Comparison of ENCODE assay signal across 18 mouse cellular contexts in the genomic region with DNA sequence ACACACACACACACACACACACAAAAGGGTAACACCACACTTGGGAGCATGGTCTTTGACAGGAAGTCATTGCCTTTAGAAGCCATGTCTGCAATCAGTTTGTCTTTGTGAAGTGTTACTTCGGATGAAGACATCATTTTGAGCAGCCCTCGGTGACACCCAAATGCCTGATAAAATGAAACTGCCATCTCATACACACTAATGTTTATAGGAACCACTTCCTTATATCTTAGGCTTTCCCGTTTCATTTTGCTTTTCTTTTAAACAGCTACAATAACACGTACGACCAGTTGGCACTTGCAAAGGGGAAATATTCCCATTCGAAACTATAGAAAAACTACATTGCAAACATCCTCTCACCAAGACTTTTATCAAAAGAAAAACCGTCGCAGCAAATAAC. TPM values are rescaled to one million over a fixed set of nuclear protein-coding genes. Genes with fewer than 3 reads are reported as not detected.
A peak's percentile ranks its signal among the peaks of the same experiment; 100 is the strongest.
DNase-seq lines count a peak whose midpoint lies in the region; ATAC-seq and TF ChIP-seq lines count a peak whose summit lies in the region.
"Had no signal": no experiment of that assay in that cellular context is flagged by ENCODE, and none has a peak within 500 bp of the region (broad histone marks: within the 10 kb centered on the region; RNA-seq: fewer than 3 reads in every experiment).

No protein-coding gene starts in this region.

- intact Hi-C loops in left cerebral cortex, postnatal 14 days (cut with DNase I), result loop anchor here (5.0 kb wide), 1 partner anchor 77 kb away; no protein-coding TSS in a partner anchor

- 55% methylated on average over 8 of the region's 8 CpGs for WGBS in hindbrain, embryonic 14.5 days
- 64% methylated on average over 8 of the region's 8 CpGs for WGBS in hindbrain, embryonic 13.5 days
- 38% methylated on average over 8 of the region's 8 CpGs for WGBS in lung, postnatal 0 days
- WGBS in stomach, embryonic 16.5 days, result 59% methylated on average over 8 of the region's 8 CpGs

- TF ChIP-seq CTCF in lung, postnatal 0 days (IDR thresholded peaks at IDR 0.05), result no peak

- H3K27me3 ChIP-seq in hindbrain, embryonic 14.5 days (ENCODE audit: control insufficient read depth, insufficient read depth, low read length), result no peaks in the 10 kb centered on the region
- H3K27me3 ChIP-seq in hindbrain, embryonic 13.5 days, result 0 out of 2 replicates have a peak, but pooled peaks cover under 1% of the 10 kb centered on the region
- H3K27me3 ChIP-seq in lung, postnatal 0 days (replicated peaks; ENCODE audit: insufficient read depth, low read length), result no peaks in the 10 kb centered on the region
- no peaks in the 10 kb centered on the region for H3K27me3 ChIP-seq in stomach, embryonic 16.5 days (ENCODE audit: control insufficient read depth, insufficient read depth, low read length)
- H3K27me3 ChIP-seq: limb, embryonic 13.5 days had no signal

- TF ChIP-seq EP300 in lung, postnatal 0 days (IDR thresholded peaks at IDR 0.05), result no peak

- H3K9ac ChIP-seq in hindbrain, embryonic 14.5 days, result no peak overlapping the region
- H3K9ac ChIP-seq in hindbrain, embryonic 13.5 days, result no peak overlapping the region
- no peak overlapping the region for H3K9ac ChIP-seq in lung, postnatal 0 days (replicated peaks; ENCODE audit: low read depth)
- H3K9ac ChIP-seq in stomach, embryonic 16.5 days (ENCODE audit: low read length), result no peak overlapping the region
- H3K9ac ChIP-seq: limb, embryonic 13.5 days had no signal

- no peak for ATAC-seq in hindbrain, embryonic 14.5 days (ENCODE audit: low FRiP score)
- ATAC-seq in hindbrain, embryonic 13.5 days (ENCODE audit: low FRiP score), result no peak
- no peak for ATAC-seq in lung, postnatal 0 days
- peak; percentile 62 for ATAC-seq in granulocyte monocyte progenitor cell, adult 5-6 weeks (replicated peaks; ENCODE audit: poor library complexity, severe bottlenecking)
- ATAC-seq in stomach, embryonic 16.5 days (ENCODE audit: insufficient read depth, low FRiP score), result no peak
- ATAC-seq: activated CD4-positive, CD25-positive, alpha-beta regulatory T cell, adult 4 months had no signal

- no peak for DNase-seq in hindbrain, embryonic 14.5 days (ENCODE audit: low spot score)
- no peak for DNase-seq in lung, postnatal 0 days (ENCODE audit: low spot score)
- no peak for DNase-seq in lung, postnatal 36 days
- DNase-seq in adrenal gland, adult 8-10 months, result no peak
- no peak for DNase-seq in left cerebral cortex, postnatal 14 days (ENCODE audit: low spot score in 2 of 2)
- DNase-seq: cerebellum, postnatal 10 days; heart, postnatal 4 days; kidney, adult 2 months; kidney, postnatal 25 days; thymus, postnatal 4 days had no signal

- no peaks in the 10 kb centered on the region for H3K36me3 ChIP-seq in hindbrain, embryonic 14.5 days (replicated peaks; ENCODE audit: control insufficient read depth, insufficient read depth)
- H3K36me3 ChIP-seq in hindbrain, embryonic 13.5 days, result no peaks in the 10 kb centered on the region
- H3K36me3 ChIP-seq in lung, postnatal 0 days (ENCODE audit: insufficient read depth, low read length), result no peaks in the 10 kb centered on the region
- H3K36me3 ChIP-seq in stomach, embryonic 16.5 days (ENCODE audit: control insufficient read depth, insufficient read depth, low read length), result no peaks in the 10 kb centered on the region
- H3K36me3 ChIP-seq: embryonic facial prominence, embryonic 10.5 days; limb, embryonic 13.5 days had no signal

- peaks cover 18% of the 10 kb centered on the region for H3K4me1 ChIP-seq in hindbrain, embryonic 14.5 days (replicated peaks; ENCODE audit: control insufficient read depth, insufficient read depth, low read length)
- H3K4me1 ChIP-seq in hindbrain, embryonic 13.5 days (replicated peaks), result peaks cover 27% of the 10 kb centered on the region
- H3K4me1 ChIP-seq in lung, postnatal 0 days (ENCODE audit: insufficient read depth, low read depth, low read length), result no peaks in the 10 kb centered on the region
- H3K4me1 ChIP-seq in stomach, embryonic 16.5 days (ENCODE audit: control insufficient read depth, insufficient read depth, low read length), result peaks cover 4% of the 10 kb centered on the region

- H3K27ac ChIP-seq in hindbrain, embryonic 14.5 days, result no peak overlapping the region
- no peak overlapping the region for H3K27ac ChIP-seq in hindbrain, embryonic 13.5 days
- no peak overlapping the region for H3K27ac ChIP-seq in lung, postnatal 0 days (ENCODE audit: low read length)
- no peak overlapping the region for H3K27ac ChIP-seq in stomach, embryonic 16.5 days (ENCODE audit: low read length)
- H3K27ac ChIP-seq: embryonic facial prominence, embryonic 10.5 days; limb, embryonic 13.5 days had no signal

- H3K4me3 ChIP-seq in hindbrain, embryonic 14.5 days (replicated peaks; ENCODE audit: low read length), result no peak overlapping the region
- no peak overlapping the region for H3K4me3 ChIP-seq in hindbrain, embryonic 13.5 days
- H3K4me3 ChIP-seq in lung, postnatal 0 days (ENCODE audit: low read depth, low read length), result no peak overlapping the region; the same call in 1 of the 2 replicates
- H3K4me3 ChIP-seq in stomach, embryonic 16.5 days (replicated peaks; ENCODE audit: low read length), result 0 out of 2 replicates have a peak overlapping the region, but pooled peaks have one; percentile 10
- H3K4me3 ChIP-seq: embryonic facial prominence, embryonic 10.5 days; erythroblast, embryonic 14.5 days; limb, embryonic 13.5 days had no signal

- 0 out of 2 replicates have a peak overlapping the region, but pooled peaks have one; percentile 21 for H3K4me2 ChIP-seq in hindbrain, embryonic 14.5 days (replicated peaks)
- H3K4me2 ChIP-seq in hindbrain, embryonic 13.5 days, result no peak overlapping the region
- H3K4me2 ChIP-seq in lung, postnatal 0 days (replicated peaks; ENCODE audit: low read depth, low read length), result peak overlapping the region; percentile 17; the same call in 1 of the 2 replicates
- H3K4me2 ChIP-seq in stomach, embryonic 16.5 days (ENCODE audit: low read depth, low read length), result no peak overlapping the region
- H3K4me2 ChIP-seq: limb, embryonic 13.5 days had no signal

- H3K9me3 ChIP-seq in hindbrain, embryonic 14.5 days (ENCODE audit: control insufficient read depth, low read length), result no peaks in the 10 kb centered on the region
- no peaks in the 10 kb centered on the region for H3K9me3 ChIP-seq in hindbrain, embryonic 13.5 days
- no peaks in the 10 kb centered on the region for H3K9me3 ChIP-seq in lung, postnatal 0 days (ENCODE audit: low read length)
- H3K9me3 ChIP-seq in stomach, embryonic 16.5 days (replicated peaks; ENCODE audit: control insufficient read depth, low read length), result no peaks in the 10 kb centered on the region
- H3K9me3 ChIP-seq: embryonic facial prominence, embryonic 10.5 days; limb, embryonic 13.5 days had no signal

RNA-seq across cellular contexts. Expression of a gene that starts 42.1 kb away (rescaled TPM):
- 3.3 and 4.1 TPM in 2 replicates for polyA plus RNA-seq in hindbrain, embryonic 14.5 days (2014; fragmentation: Nextera tagmentation; extraction: Ambion mirVana)
- polyA plus RNA-seq in hindbrain, embryonic 13.5 days (2015; fragmentation: Nextera tagmentation; extraction: Ambion mirVana), result 1.9 and 2.7 TPM in 2 replicates
- 0.13 and 0.19 TPM in 2 replicates for polyA plus RNA-seq in lung, postnatal 0 days (2015; fragmentation: Nextera tagmentation; extraction: Ambion mirVana)
- not detected in 2 replicates for total RNA-seq in granulocyte monocyte progenitor cell, adult 5-6 weeks (2014; fragmentation: Nextera tagmentation)
- total RNA-seq in granulocyte monocyte progenitor cell, adult 5-6 weeks (2017), result not detected in 2 replicates
- polyA plus RNA-seq in stomach, embryonic 16.5 days (2015; fragmentation: Nextera tagmentation; extraction: Ambion mirVana), result 0.05 TPM in 1 of 2 replicates, not detected in the other
- under 1 TPM in 3 of 4 experiments, not detected in 1; 0.08 to 0.49 (median 0.44) TPM for total RNA-seq in adrenal gland, adult 8-10 months (2022)
- under 1 TPM; 0.32 to 0.40 TPM for total RNA-seq in left cerebral cortex, postnatal 14 days (2021)
- total RNA-seq: heart, postnatal 4 days had no signal
- polyA plus RNA-seq: activated CD4-positive, CD25-positive, alpha-beta regulatory T cell, adult 4 months; embryonic facial prominence, embryonic 10.5 days; erythroblast, embryonic 14.5 days; liver, embryonic 16.5 days had no signal

Comparison
In these comparisons a context has a peak if more than half of its experiments do, and no peak if none do; other contexts are left out.
1. H3K4me2 ChIP-seq: peak in hindbrain, embryonic 14.5 days (single experiment) and lung, postnatal 0 days (single experiment); none in hindbrain, embryonic 13.5 days (single experiment) and stomach, embryonic 16.5 days (single experiment).